Mouse (Mus musculus) liver, embryonic 14.5 days (tissue): ENCODE results near the gene Espn. TPM values are rescaled to one million over a fixed set of nuclear protein-coding genes. Genes with fewer than 3 reads are reported as not detected.

Experiments
- ATAC-seq: fragments of 200-750 bp; cut with Nextera tagmentation; 2 replicates; pipeline ENCODE4 v1.8.0; 2017; ENCODE audit warnings: moderate number of reproducible peaks, mild to moderate bottlenecking, moderate library complexity; ENCODE audit not compliant: insufficient read depth
- DNase-seq, 3 experiments: peaks; one replicate each; pipeline ENCODE4 v3.0.0-alpha.2; 2012 to 2013; ENCODE audit warnings: low read depth in 3 of 3, low spot score in 3 of 3
- H3K27ac ChIP-seq: fragments of 300-500 bp; sonication (generic); 2 replicates; pipeline ENCODE4 v1.5.1; 2014; ENCODE audit warnings: moderate library complexity, mild to moderate bottlenecking, control low read depth, inconsistent platforms
- H3K27me3 ChIP-seq: fragments of 300-500 bp; sonication (generic); 2 replicates; pipeline ENCODE4 v1.6.1; 2014; ENCODE audit warnings: mild to moderate bottlenecking, low read length, moderate library complexity; ENCODE audit not compliant: control insufficient read depth, insufficient read depth
- H3K36me3 ChIP-seq: fragments of 300-500 bp; sonication (generic); replicated peaks from 2 replicates; pipeline ENCODE4 v1.6.1; 2014; ENCODE audit warnings: low read depth; ENCODE audit not compliant: control insufficient read depth, insufficient read depth
- H3K4me1 ChIP-seq, 2 experiments: fragments of 200-500 bp in 1 of 2; fragments of 300-500 bp in 1 of 2; sonication (generic) in 1 of 2; replicated peaks; 2 replicates each; pipeline ENCODE4 v1.6.1; 2012 to 2014; ENCODE audit warnings: antibody characterized with exemption in 1 of 2, inconsistent platforms in 1 of 2, low read length in 1 of 2; ENCODE audit not compliant: control insufficient read depth in 2 of 2, insufficient read depth in 2 of 2
- H3K4me2 ChIP-seq: fragments of 300-500 bp; sonication (generic); 2 replicates; pipeline ENCODE4 v1.6.1; 2014; ENCODE audit warnings: low read depth, mild to moderate bottlenecking, control low read depth, moderate library complexity
- H3K4me3 ChIP-seq, 2 experiments: fragments of 200-500 bp in 1 of 2; fragments of 300-500 bp in 1 of 2; sonication (generic) in 1 of 2; 2 replicates each; pipeline ENCODE4 v1.5.1; 2012 to 2014; ENCODE audit warnings: low read depth in 2 of 2, low read length in 2 of 2, mild to moderate bottlenecking in 2 of 2, control low read depth in 1 of 2, inconsistent platforms in 1 of 2, moderate library complexity in 1 of 2; ENCODE audit not compliant: insufficient read depth in 1 of 2
- H3K9ac ChIP-seq: fragments of 300-500 bp; sonication (generic); replicated peaks from 2 replicates; pipeline ENCODE4 v1.6.1; 2014; ENCODE audit warnings: mild to moderate bottlenecking, control low read depth, moderate library complexity
- H3K9me3 ChIP-seq: fragments of 300-500 bp; sonication (generic); 2 replicates; pipeline ENCODE4 v1.6.1; 2016; ENCODE audit warnings: low read length, mixed read lengths; ENCODE audit not compliant: control insufficient read depth
- CTCF ChIP-seq: IDR thresholded peaks from 2 replicates; pipeline ENCODE4 v1.5.1; 2016; ENCODE audit warnings: antibody characterized with exemption, low read depth, control low read depth
- EP300 ChIP-seq: IDR thresholded peaks from 2 replicates; pipeline ENCODE4 v1.6.1; 2016; ENCODE audit warnings: antibody characterized with exemption, low read depth
- WGBS: fragments of 180-500 bp; shearing (Covaris S2); extraction: QIAGEN DNeasy Blood & Tissue Kit; methylation state at CpG from one replicate; pipeline ENCODE4 v1.1.7; 2014; ENCODE audit not compliant: insufficient replicate concordance; 5-methylcytosine and 5-hydroxymethylcytosine counted together
- polyA plus RNA-seq, 2 experiments: library from polyadenylated mRNA; depleted of rRNA in 1 of 2; stranded (reverse) in 1 of 2; unstranded in 1 of 2; fragments of >200 nt; fragmentation: Nextera tagmentation in 1 of 2; extraction: Ambion mirVana in 1 of 2; gene quantifications; 2 replicates each; pipeline versions ENCODE4 v1.2.1 to v1.2.3; 2012 to 2014

Gene Espn
- polyA plus RNA-seq, 2 experiments = 1.2 TPM

- no peak for ATAC-seq
- no peaks in the 10 kb centered on the region for H3K9me3 ChIP-seq
- H3K27me3 ChIP-seq = peaks cover 98% of the 10 kb centered on the region
- no peaks in the 10 kb centered on the region for H3K36me3 ChIP-seq
- H3K4me2 ChIP-seq = peak overlapping the region; percentile 26
- DNase-seq = no peak
- no peaks in the 10 kb centered on the region for H3K4me1 ChIP-seq
- no peak overlapping the region for H3K9ac ChIP-seq
- H3K27ac ChIP-seq = no peak overlapping the region
- H3K4me3 ChIP-seq = peak overlapping the region in 1 of 2 experiments; percentile 14; a peak in 1 of 4 replicates
- 4% methylated on average over 31 of the region's 31 CpGs for WGBS
- TF ChIP-seq CTCF (no peak), EP300 (no peak)
Observed at GRCm38 (mm10) chr4:152120311-152121182, 31.6 kb downstream of the Espn start.

GRCm38 (mm10) chr4:152119396-152120292, 32.5 kb downstream of the Espn start:
- Histone ChIP-seq H3K4me2 (no peak overlapping the region), H3K27ac (no peak overlapping the region), H3K9me3 (no peaks in the 10 kb centered on the region), H3K4me3 (no peak overlapping the region), H3K4me1 (no peaks in the 10 kb centered on the region), H3K9ac (no peak overlapping the region), H3K36me3 (no peaks in the 10 kb centered on the region; the same call in 1 of the 2 replicates), H3K27me3 (peaks cover 89% of the 10 kb centered on the region)
- no peak for ATAC-seq
- DNase-seq = no peak
- no peak for TF ChIP-seq EP300
- TF ChIP-seq CTCF = peak; percentile 75
- WGBS = 13% methylated on average over 39 of the region's 39 CpGs

GRCm38 (mm10) chr4:152117538-152117937, 34.6 kb downstream of the Espn start:
- no peak for ATAC-seq
- WGBS = 60% methylated on average over 9 of the region's 9 CpGs

DNA sequence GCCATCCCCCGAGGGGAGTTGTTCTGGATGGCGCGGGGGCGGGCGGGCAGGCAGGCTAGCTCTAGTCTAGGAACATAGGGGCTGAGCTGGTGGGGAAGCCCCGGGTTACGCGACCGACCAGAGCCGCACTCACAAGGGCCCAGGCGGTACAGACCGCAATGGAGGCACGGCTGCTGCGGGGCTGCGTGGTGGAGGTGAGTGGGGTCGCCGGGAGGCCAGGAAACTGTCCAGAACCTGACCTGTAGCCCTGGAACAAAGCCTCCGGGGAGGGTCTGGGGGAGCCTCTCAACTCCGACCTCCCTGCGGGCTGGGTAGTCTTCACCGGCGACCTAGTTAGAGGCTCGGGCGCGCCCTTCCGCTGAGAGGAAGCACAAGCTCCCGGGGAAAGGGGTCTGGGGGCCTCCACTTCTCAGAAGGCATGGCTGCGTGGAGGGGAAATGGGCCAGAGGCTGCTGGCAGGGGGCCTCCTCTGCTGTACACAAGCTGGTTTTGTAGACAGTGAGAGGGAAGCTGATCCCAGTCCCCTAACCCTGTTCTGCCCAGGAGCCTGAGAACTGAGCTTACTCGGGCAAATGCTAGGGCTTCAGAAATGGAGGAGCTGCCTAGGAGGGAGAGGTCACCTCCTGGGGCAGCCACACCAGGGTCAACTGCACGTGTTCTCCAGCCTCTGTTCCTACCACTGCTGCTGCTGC, 36.1 kb downstream of the Espn start, which contains the start of gene Tnfrsf25:
TSS of gene Tnfrsf25 (plus strand) at position 14 of the 692 bp plus-strand sequence.
- no peak for ATAC-seq
- peaks cover 9% of the 10 kb centered on the region for H3K36me3 ChIP-seq
- peaks cover 6% of the 10 kb centered on the region in 2 experiments for H3K4me1 ChIP-seq
- H3K9ac ChIP-seq = no peak within 1 kb of the TSS
- DNase-seq = no peak
- H3K4me3 ChIP-seq = no peak within 1 kb of the TSS
- no peak within 1 kb of the TSS for H3K27ac ChIP-seq
- H3K27me3 ChIP-seq = peaks cover 54% of the 10 kb centered on the region
- peak within 1 kb of the TSS; percentile 30 for H3K4me2 ChIP-seq
- WGBS = under 1% methylated on average over 30 of the region's 30 CpGs
- TF ChIP-seq CTCF = no peak
- no peak for TF ChIP-seq EP300
- H3K9me3 ChIP-seq = no peaks in the 10 kb centered on the region

More at GRCm38 (mm10) chr4:152117538-152117937, 34.6 kb downstream of the Espn start:
- Histone ChIP-seq H3K36me3 (peaks cover 3% of the 10 kb centered on the region; the same call in 1 of the 2 replicates), H3K9ac (no peak overlapping the region), H3K4me2 (no peak overlapping the region), H3K9me3 (no peaks in the 10 kb centered on the region), H3K27me3 (peaks cover 68% of the 10 kb centered on the region), H3K4me3 (no peak overlapping the region), H3K4me1 (no peaks in the 10 kb centered on the region), H3K27ac (no peak overlapping the region)
- no peak for DNase-seq
- TF ChIP-seq CTCF = no peak
- TF ChIP-seq EP300 = no peak
